Mouse (Mus musculus): ENCODE measurements around the gene Cacng8. TPM values are rescaled to one million over a fixed set of nuclear protein-coding genes. Genes with fewer than 3 reads are reported as not detected.

The Cacng8 gene
- polyA plus RNA-seq, 2 experiments, result 3.6 to 4.0 TPM

DNA sequence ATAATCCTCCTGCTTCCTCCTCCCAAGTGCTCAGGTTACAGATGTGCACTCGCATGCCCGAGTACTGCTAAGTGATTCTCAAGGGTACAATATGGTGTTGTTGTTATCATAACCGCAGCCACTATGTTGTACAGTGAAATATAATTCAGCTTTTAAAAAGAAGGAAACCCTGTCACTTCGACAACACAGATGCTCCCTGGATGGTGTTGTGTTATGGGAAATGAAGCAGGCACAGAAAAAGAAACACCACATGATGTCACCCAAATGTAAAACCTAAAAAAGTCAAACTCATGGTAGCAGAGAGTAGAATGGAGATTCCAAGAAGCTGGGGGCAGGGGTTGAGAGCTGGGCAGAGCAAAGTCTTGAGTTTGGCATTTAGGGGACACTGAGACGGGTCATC lies 60.2 kb downstream of the Cacng8 start:
- no peak overlapping the region for H3K9ac ChIP-seq (ENCODE audit: low read depth, low read length, severe bottlenecking)
- H3K27me3 ChIP-seq (ENCODE audit: control insufficient read depth, insufficient read depth, low read length), result no peaks in the 10 kb centered on the region
- WGBS, result 44% methylated on average over 5 of the region's 5 CpGs
- no peaks in the 10 kb centered on the region for H3K36me3 ChIP-seq (ENCODE audit: control insufficient read depth, insufficient read depth, low read length)
- H3K4me1 ChIP-seq (ENCODE audit: control insufficient read depth, insufficient read depth, low read length), result no peaks in the 10 kb centered on the region
- TF ChIP-seq POLR2A (IDR thresholded peaks at IDR 0.05; ENCODE audit: borderline replicate concordance, extremely low read depth, insufficient read depth, insufficient read length), result no peak
- DNase-seq (ENCODE audit: low spot score) (no peak), ATAC-seq (ENCODE audit: low FRiP score, low read depth) (no peak)
- no peaks in the 10 kb centered on the region for H3K9me3 ChIP-seq (ENCODE audit: control insufficient read depth, low read length)
- H3K27ac ChIP-seq (replicated peaks; ENCODE audit: low read depth, low read length), result no peak overlapping the region
- H3K4me2 ChIP-seq (replicated peaks; ENCODE audit: low read depth, low read length, severe bottlenecking), result no peak overlapping the region
- no peak overlapping the region for H3K4me3 ChIP-seq (replicated peaks; ENCODE audit: low read length)

DNA sequence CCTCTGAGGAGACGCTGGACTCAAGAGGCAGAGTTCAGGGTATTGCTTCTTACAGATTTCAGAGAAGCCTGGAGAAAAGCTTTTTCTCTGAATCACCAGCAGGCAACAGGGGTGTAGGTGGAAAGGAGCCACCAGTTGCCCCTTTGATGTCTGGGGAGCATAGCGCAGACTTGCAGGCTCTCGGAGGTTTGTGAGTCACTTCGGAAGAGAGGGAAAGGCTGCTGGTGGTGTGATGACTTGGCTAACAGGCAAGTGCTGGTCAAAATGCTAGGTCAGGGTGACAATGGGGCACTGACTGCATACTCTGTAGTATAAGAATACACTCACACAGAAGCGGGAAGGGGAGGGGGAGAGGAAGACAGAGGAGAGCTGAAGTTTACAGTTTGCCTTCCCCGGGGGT lies 60.7 kb downstream of the Cacng8 start:
- no peak for ATAC-seq (ENCODE audit: low FRiP score, low read depth)
- H3K9me3 ChIP-seq (ENCODE audit: control insufficient read depth, low read length), result no peaks in the 10 kb centered on the region

DNA sequence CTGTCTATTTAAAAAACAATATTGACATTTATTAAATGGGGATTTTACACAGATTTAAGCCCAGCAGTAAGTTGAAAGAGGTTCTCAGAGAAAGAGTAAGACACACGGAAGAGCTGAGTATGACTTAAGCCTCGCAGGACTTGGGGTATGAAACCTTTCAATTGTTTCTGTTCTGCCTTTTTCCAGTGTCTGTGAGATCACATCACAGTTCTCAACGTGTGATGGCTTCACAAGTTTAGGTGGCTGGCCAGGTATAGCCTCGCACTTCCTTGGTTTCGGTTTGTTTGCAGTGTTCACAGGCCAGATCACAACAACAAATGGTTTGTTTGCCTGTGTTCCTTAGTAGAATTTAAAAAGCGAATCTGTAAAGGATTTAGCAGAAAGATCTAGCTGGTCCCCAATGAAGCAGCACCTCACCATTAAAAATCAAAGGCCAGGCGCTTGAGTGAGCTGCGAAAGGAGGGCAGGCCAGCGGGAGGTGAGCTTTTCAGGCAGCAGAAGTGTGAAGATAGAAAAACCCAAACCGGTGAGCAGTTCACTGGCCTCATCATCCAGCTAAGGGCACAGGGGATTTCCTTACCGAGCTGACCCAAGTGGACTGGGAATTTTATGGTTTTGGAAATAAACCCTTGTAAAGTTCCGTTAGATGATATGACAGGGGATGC lies 62.5 kb downstream of the Cacng8 start:
- no peaks in the 10 kb centered on the region for H3K27me3 ChIP-seq (ENCODE audit: control insufficient read depth, insufficient read depth, low read length)
- TF ChIP-seq POLR2A (IDR thresholded peaks at IDR 0.05; ENCODE audit: borderline replicate concordance, extremely low read depth, insufficient read depth, insufficient read length), result no peak
- no peaks in the 10 kb centered on the region for H3K4me1 ChIP-seq (ENCODE audit: control insufficient read depth, insufficient read depth, low read length)
- H3K9me3 ChIP-seq (ENCODE audit: control insufficient read depth, low read length), result no peaks in the 10 kb centered on the region
- no peak overlapping the region for H3K4me2 ChIP-seq (replicated peaks; ENCODE audit: low read depth, low read length, severe bottlenecking)
- no peak overlapping the region for H3K9ac ChIP-seq (ENCODE audit: low read depth, low read length, severe bottlenecking)
- no peak overlapping the region for H3K27ac ChIP-seq (replicated peaks; ENCODE audit: low read depth, low read length)
- DNase-seq (ENCODE audit: low spot score), result no peak
- H3K36me3 ChIP-seq (ENCODE audit: control insufficient read depth, insufficient read depth, low read length), result no peaks in the 10 kb centered on the region
- no peak for ATAC-seq (ENCODE audit: low FRiP score, low read depth)
- H3K4me3 ChIP-seq (replicated peaks; ENCODE audit: low read length), result no peak overlapping the region
- WGBS, result 39% methylated on average over 12 of the region's 12 CpGs

More for the DNA sequence above, 60.7 kb downstream of the Cacng8 start:
- Histone ChIP-seq H3K9ac (ENCODE audit: low read depth, low read length, severe bottlenecking) (no peak overlapping the region), H3K36me3 (ENCODE audit: control insufficient read depth, insufficient read depth, low read length) (no peaks in the 10 kb centered on the region), H3K4me3 (replicated peaks; ENCODE audit: low read length) (no peak overlapping the region), H3K4me1 (ENCODE audit: control insufficient read depth, insufficient read depth, low read length) (no peaks in the 10 kb centered on the region), H3K4me2 (replicated peaks; ENCODE audit: low read depth, low read length, severe bottlenecking) (no peak overlapping the region), H3K27ac (replicated peaks; ENCODE audit: low read depth, low read length) (no peak overlapping the region), H3K27me3 (ENCODE audit: control insufficient read depth, insufficient read depth, low read length) (no peaks in the 10 kb centered on the region)
- no peak for TF ChIP-seq POLR2A (IDR thresholded peaks at IDR 0.05; ENCODE audit: borderline replicate concordance, extremely low read depth, insufficient read depth, insufficient read length)
- 28% methylated on average over 6 of the region's 6 CpGs for WGBS
- DNase-seq (ENCODE audit: low spot score), result no peak

DNA sequence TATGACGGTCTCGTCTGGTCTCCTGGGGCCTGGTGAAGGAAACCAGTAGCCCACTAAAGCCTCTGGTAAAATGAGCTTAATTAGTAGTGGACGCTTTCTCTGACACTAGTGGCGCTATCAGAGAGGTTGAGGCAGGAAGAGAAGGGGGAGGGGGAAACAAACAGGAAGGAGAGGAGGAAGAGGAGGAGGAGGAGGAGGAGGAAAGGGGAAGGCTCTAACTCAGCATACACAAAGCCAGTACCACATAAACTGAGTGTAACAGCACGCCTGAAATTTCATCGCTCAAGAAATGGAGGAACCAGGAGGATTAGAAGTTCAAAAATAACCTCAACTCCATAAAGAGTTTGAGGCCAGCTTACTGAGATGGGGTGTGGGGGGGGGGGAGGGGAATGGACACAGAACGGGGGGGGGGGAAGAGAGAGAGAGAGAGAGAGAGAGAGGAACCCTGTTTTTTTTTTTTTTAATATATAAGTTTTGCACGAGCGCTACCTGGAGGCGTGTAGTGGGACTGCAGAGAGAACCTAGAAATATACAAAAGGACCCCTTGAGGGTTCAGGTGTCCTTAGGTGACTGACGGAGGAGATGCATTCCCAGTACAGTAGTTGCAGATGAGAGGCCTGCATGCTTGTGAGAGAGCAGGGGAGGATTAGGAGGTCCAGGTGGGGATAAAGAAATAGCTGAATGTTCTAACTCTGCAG lies 63.2 kb downstream of the Cacng8 start:
- Histone ChIP-seq H3K4me1 (ENCODE audit: control insufficient read depth, insufficient read depth, low read length) (no peaks in the 10 kb centered on the region), H3K4me3 (replicated peaks; ENCODE audit: low read length) (no peak overlapping the region), H3K27ac (replicated peaks; ENCODE audit: low read depth, low read length) (no peak overlapping the region), H3K9ac (ENCODE audit: low read depth, low read length, severe bottlenecking) (no peak overlapping the region), H3K4me2 (replicated peaks; ENCODE audit: low read depth, low read length, severe bottlenecking) (no peak overlapping the region), H3K9me3 (ENCODE audit: control insufficient read depth, low read length) (no peaks in the 10 kb centered on the region), H3K36me3 (ENCODE audit: control insufficient read depth, insufficient read depth, low read length) (no peaks in the 10 kb centered on the region), H3K27me3 (ENCODE audit: control insufficient read depth, insufficient read depth, low read length) (no peaks in the 10 kb centered on the region)
- WGBS, result 40% methylated on average over 11 of the region's 11 CpGs
- TF ChIP-seq POLR2A (IDR thresholded peaks at IDR 0.05; ENCODE audit: borderline replicate concordance, extremely low read depth, insufficient read depth, insufficient read length), result no peak
- ATAC-seq (ENCODE audit: low FRiP score, low read depth), result no peak
- DNase-seq (ENCODE audit: low spot score), result peak; percentile 18

DNA sequence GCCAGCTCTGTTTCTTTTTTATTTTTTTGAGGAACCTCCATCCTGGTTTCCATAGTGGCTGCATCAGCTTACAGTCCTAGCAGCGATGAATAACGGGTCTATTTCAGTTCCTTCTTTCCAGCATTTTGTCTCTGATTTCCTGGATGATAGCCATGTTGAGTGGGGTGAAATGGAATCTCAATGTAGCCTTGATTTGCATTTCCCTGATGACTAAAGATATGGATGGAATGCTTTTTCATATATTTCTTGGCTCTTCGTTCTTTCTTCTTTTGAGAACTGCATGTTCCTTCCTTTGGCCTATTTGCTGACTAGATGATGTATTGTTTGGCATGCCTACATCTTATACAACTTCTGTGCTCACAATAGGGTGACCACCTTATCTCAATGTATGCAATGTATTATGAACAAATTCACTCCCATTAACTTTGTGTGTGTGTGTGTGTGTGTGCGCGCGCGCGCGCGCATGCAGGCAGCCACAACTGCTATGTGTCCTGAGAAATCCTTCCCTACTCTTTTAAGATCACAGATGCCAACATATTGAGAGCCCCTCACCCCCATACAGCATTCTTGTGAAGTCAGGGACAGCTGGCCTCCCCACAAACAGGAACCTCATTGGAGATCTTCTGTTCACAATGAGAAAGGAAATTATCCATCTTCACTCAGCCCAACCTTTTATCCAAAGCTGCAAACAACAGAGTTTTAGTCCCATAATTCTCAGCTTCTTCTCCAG lies 66.8 kb downstream of the Cacng8 start:
- H3K4me1 ChIP-seq (ENCODE audit: control insufficient read depth, insufficient read depth, low read length), result no peaks in the 10 kb centered on the region
- TF ChIP-seq POLR2A (IDR thresholded peaks at IDR 0.05; ENCODE audit: borderline replicate concordance, extremely low read depth, insufficient read depth, insufficient read length), result no peak
- WGBS, result 92% methylated on average over 10 of the region's 10 CpGs
- no peak overlapping the region for H3K27ac ChIP-seq (replicated peaks; ENCODE audit: low read depth, low read length)
- H3K4me3 ChIP-seq (replicated peaks; ENCODE audit: low read length), result no peak overlapping the region
- no peak for ATAC-seq (ENCODE audit: low FRiP score, low read depth)
- no peaks in the 10 kb centered on the region for H3K27me3 ChIP-seq (ENCODE audit: control insufficient read depth, insufficient read depth, low read length)
- H3K9me3 ChIP-seq (ENCODE audit: control insufficient read depth, low read length), result no peaks in the 10 kb centered on the region
- no peaks in the 10 kb centered on the region for H3K36me3 ChIP-seq (ENCODE audit: control insufficient read depth, insufficient read depth, low read length)
- DNase-seq (ENCODE audit: low spot score), result peak; percentile 30
- H3K9ac ChIP-seq (ENCODE audit: low read depth, low read length, severe bottlenecking), result no peak overlapping the region
- no peak overlapping the region for H3K4me2 ChIP-seq (replicated peaks; ENCODE audit: low read depth, low read length, severe bottlenecking)
